Mouse (Mus musculus) C2C12 (cell line): Measurements from ENCODE around the gene Ldha. TPM values are rescaled to one million over a fixed set of nuclear protein-coding genes. Genes with fewer than 3 reads are reported as not detected.
"Not testable (repeated sequence)": the region's sequence is repeated elsewhere in the genome, so short reads cannot be mapped to it uniquely, and the experiment has no call there.

ENCODE experiments used
- H3K27me3 ChIP-seq: one replicate; pipeline ENCODE4 v1.6.1; 2011; ENCODE audit not compliant: control insufficient read depth, insufficient read depth, insufficient read length
- H3K36me3 ChIP-seq: one replicate; pipeline ENCODE4 v1.6.1; 2011; ENCODE audit not compliant: control insufficient read depth, insufficient read depth
- H3K4me3 ChIP-seq: one replicate; pipeline ENCODE4 v1.5.1; 2011; ENCODE audit warnings: mild to moderate bottlenecking, control low read depth; ENCODE audit not compliant: poor library complexity, insufficient read depth, severe bottlenecking
- H3K79me2 ChIP-seq: one replicate; pipeline ENCODE4 v1.6.1; 2011; ENCODE audit not compliant: control insufficient read depth, insufficient read depth
- H3K79me3 ChIP-seq: one replicate; pipeline ENCODE4 v1.6.1; 2011; ENCODE audit warnings: low read depth, control low read depth
- H3ac ChIP-seq: one replicate; pipeline ENCODE3; 2011; ENCODE audit warnings: low read depth; ENCODE audit not compliant: control insufficient read depth, insufficient read length
- CEBPB ChIP-seq: IDR thresholded peaks from one replicate; pipeline ENCODE4 v1.6.1; 2011; ENCODE audit warnings: low read depth, mild to moderate bottlenecking, control low read depth, moderate library complexity
- CTCF ChIP-seq: IDR thresholded peaks from one replicate; pipeline ENCODE4 v1.5.1; 2011; ENCODE audit not compliant: control insufficient read depth, insufficient read depth, insufficient read length
- FOSL1 ChIP-seq: IDR thresholded peaks from one replicate; pipeline ENCODE4 v1.8.0; 2011; ENCODE audit warnings: mild to moderate bottlenecking, low read length; ENCODE audit not compliant: poor library complexity, insufficient read depth, severe bottlenecking
- MAX ChIP-seq: IDR thresholded peaks from one replicate; pipeline ENCODE4 v1.6.1; 2011; ENCODE audit warnings: mild to moderate bottlenecking, control low read depth
- MYOD1 ChIP-seq: IDR thresholded peaks from one replicate; pipeline ENCODE4 v1.6.1; 2011; ENCODE audit warnings: low read depth; ENCODE audit not compliant: control insufficient read depth, insufficient read length
- MYOG ChIP-seq: IDR thresholded peaks from one replicate; pipeline ENCODE4 v1.6.1; 2011; ENCODE audit not compliant: control insufficient read depth, insufficient read length; ENCODE audit errors: extremely low read depth
- USF1 ChIP-seq: IDR thresholded peaks from one replicate; pipeline ENCODE4 v1.6.1; 2011; ENCODE audit warnings: low read depth, mild to moderate bottlenecking, control low read depth, moderate library complexity
- polyA plus RNA-seq: library from polyadenylated mRNA; unstranded; fragments of >200 nt; fragmentation: generic; extraction: Trizol; gene quantifications from one replicate; pipeline ENCODE4 v1.2.1, GENCODE M21; 2012; ENCODE audit warnings: missing spikeins

Ldha gene
- polyA plus RNA-seq, 1 experiment: 2,062 TPM

DNA sequence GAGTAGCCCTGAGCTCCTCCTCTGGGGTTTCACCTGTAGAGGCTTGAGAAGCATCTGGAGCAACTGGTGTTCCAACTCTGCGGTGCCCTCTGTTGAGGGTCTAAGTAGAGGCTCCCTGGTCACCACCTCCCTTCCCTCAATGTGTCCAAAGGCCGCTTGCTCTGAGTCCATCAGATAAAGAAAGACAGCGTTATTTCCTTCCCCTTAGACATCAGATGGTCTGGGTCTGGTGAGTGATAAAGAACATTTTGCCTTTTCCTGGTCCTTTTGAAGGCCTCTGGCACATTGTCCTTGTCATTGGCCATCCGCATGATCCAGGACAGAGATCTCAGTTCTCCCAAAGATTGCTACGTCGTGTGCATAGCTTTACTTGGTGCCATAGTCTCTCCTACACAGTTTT is 36.0 kb downstream of the Ldha start:
- no peaks in the 10 kb centered on the region for H3K27me3 ChIP-seq
- H3K79me2 ChIP-seq: no peaks in the 10 kb centered on the region
- H3K4me3 ChIP-seq: no peak overlapping the region
- no peak for TF ChIP-seq MYOG
- TF ChIP-seq CEBPB: no peak
- TF ChIP-seq FOSL1: no peak
- no peak for TF ChIP-seq USF1
- TF ChIP-seq CTCF: no peak
- no peak for TF ChIP-seq MAX
- TF ChIP-seq MYOD1: no peak
- H3K79me3 ChIP-seq: no peaks in the 10 kb centered on the region
- H3ac ChIP-seq: no peak overlapping the region
- no peaks in the 10 kb centered on the region for H3K36me3 ChIP-seq

- Histone ChIP-seq H3K36me3 (no peaks in the 10 kb centered on the region), H3K27me3 (no peaks in the 10 kb centered on the region), H3K79me3 (no peaks in the 10 kb centered on the region), H3ac (no peak overlapping the region), H3K4me3 (no peak overlapping the region), H3K79me2 (no peaks in the 10 kb centered on the region)
- TF ChIP-seq USF1 (no peak), CEBPB (no peak), FOSL1 (no peak), CTCF (no peak), MYOD1 (no peak), MAX (no peak)
Measured at GRCm38 (mm10) chr7:46879851-46880250, 38.6 kb downstream of the Ldha start.

- H3K4me3 ChIP-seq: no peak overlapping the region
- no peak overlapping the region for H3ac ChIP-seq
- H3K36me3 ChIP-seq: peaks cover 8% of the 10 kb centered on the region
- TF ChIP-seq MYOG (no peak), USF1 (no peak), CEBPB (no peak), MYOD1 (no peak), MAX (no peak), FOSL1 (no peak), CTCF (no peak)
- no peaks in the 10 kb centered on the region for H3K79me3 ChIP-seq
- H3K27me3 ChIP-seq: no peaks in the 10 kb centered on the region
- H3K79me2 ChIP-seq: no peaks in the 10 kb centered on the region
Measured at GRCm38 (mm10) chr7:46880992-46881391, 39.7 kb downstream of the Ldha start.

DNA sequence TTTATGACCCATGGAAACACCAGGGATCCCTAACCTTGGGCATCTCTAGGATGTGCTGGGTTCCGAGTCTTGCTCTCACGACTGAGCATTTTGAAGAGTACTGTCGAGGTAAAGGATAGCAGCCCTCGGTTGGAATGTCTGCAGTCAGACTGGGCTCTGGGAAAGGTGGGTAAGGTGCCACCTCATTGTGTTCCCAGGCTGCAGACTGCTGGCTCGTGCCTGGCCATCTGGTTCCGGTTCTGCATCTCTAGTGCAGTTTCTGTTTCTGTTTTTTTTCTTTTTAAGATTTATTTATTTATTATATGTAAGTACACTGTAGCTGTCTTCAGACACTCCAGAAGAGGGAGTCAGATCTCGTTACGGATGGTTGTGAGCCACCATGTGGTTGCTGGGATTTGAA is 40.7 kb downstream of the Ldha start:
- not testable (repeated sequence) for H3ac ChIP-seq, H3K4me3 ChIP-seq, H3K27me3 ChIP-seq, H3K79me3 ChIP-seq, H3K79me2 ChIP-seq
- peaks cover 17% of the 10 kb centered on the region for H3K36me3 ChIP-seq

DNA sequence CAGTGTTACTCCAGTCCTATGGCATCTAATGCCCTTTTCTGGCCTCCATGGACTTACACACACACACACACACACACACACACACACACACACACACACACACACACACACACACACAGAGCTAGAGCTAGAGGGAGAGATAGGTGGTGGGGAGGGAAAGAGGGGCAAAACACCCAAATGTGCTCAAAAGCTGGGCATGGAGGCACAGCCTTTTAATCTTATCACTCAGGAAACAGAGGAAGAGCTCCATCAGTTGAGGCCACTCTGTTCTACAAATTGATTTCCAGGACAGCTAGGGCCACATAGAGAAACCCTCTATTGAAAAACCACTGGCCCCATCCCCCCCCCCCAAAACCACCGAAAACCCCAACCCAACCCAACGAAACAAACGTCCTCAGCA is 42.0 kb downstream of the Ldha start:
- Histone ChIP-seq H3K79me3 (no peaks in the 10 kb centered on the region), H3K4me3 (no peak overlapping the region), H3ac (no peak overlapping the region), H3K36me3 (peaks cover 28% of the 10 kb centered on the region), H3K79me2 (no peaks in the 10 kb centered on the region), H3K27me3 (no peaks in the 10 kb centered on the region)
- TF ChIP-seq MYOG: no peak
- no peak for TF ChIP-seq MAX
- no peak for TF ChIP-seq FOSL1
- no peak for TF ChIP-seq USF1
- no peak for TF ChIP-seq CEBPB
- no peak for TF ChIP-seq MYOD1
- TF ChIP-seq CTCF: no peak

- no peak overlapping the region for H3K4me3 ChIP-seq
- TF ChIP-seq CEBPB (no peak), CTCF (no peak), FOSL1 (no peak), MYOG (no peak), MYOD1 (no peak), MAX (no peak), USF1 (no peak)
- H3K36me3 ChIP-seq: peaks cover 71% of the 10 kb centered on the region
- H3K27me3 ChIP-seq: no peaks in the 10 kb centered on the region
- no peak overlapping the region for H3ac ChIP-seq
- H3K79me3 ChIP-seq: peaks cover 1% of the 10 kb centered on the region
- H3K79me2 ChIP-seq: no peaks in the 10 kb centered on the region
Measured at GRCm38 (mm10) chr7:46895511-46895910, 54.2 kb downstream of the Ldha start.

DNA sequence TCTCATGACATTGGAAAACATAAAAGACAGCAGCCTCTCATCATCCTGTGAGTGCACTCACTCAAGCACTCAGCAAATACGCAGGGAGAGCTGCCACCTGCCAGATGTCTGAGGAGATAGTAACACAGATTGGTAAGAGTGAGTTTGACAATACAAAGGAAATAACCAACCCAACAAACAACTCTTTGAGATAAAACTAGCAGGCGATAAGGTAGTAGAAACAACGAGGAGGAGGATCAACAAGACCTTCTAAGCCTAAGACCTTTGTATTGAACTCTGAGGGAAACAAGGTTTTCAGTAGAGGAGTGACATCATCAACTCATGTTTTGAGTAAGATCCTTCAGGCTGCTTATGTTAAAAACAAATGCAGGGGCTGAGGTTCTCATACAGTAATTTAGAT is 58.1 kb downstream of the Ldha start:
- Histone ChIP-seq H3K27me3 (no peaks in the 10 kb centered on the region), H3ac (no peak overlapping the region), H3K36me3 (peaks cover 71% of the 10 kb centered on the region), H3K79me2 (no peaks in the 10 kb centered on the region), H3K79me3 (peaks cover 1% of the 10 kb centered on the region), H3K4me3 (no peak overlapping the region)
- TF ChIP-seq MYOD1 (no peak), USF1 (no peak), FOSL1 (no peak), MAX (no peak), CTCF (no peak), MYOG (no peak), CEBPB (no peak)

Other genes with a start within 250 kb of the Ldha start
- gene Sergef, start 201.7 kb upstream of the Ldha start, polyA plus RNA-seq: 8.6 TPM
- gene Tph1, start 168.9 kb upstream of the Ldha start, polyA plus RNA-seq: 0.18 TPM
- gene Saal1, start 130.8 kb upstream of the Ldha start, polyA plus RNA-seq: 17.7 TPM
- gene Saa3, start 125.8 kb upstream of the Ldha start, polyA plus RNA-seq: 0.34 TPM
- gene Saa4, start 108.9 kb upstream of the Ldha start, polyA plus RNA-seq: not detected
- gene Saa1, start 98.5 kb upstream of the Ldha start, polyA plus RNA-seq: not detected
- gene Saa2, start 89.7 kb upstream of the Ldha start, polyA plus RNA-seq: 0.04 TPM
- gene Hps5, start 45.4 kb upstream of the Ldha start, polyA plus RNA-seq: 8.3 TPM
- gene Gtf2h1, start 45.4 kb upstream of the Ldha start, polyA plus RNA-seq: 19.9 TPM
- not detected for gene Ldhc, start 19.7 kb downstream of the Ldha start, polyA plus RNA-seq
- gene Tsg101, start 78.5 kb downstream of the Ldha start, polyA plus RNA-seq: 70.8 TPM
- gene Uevld, start 117.1 kb downstream of the Ldha start, polyA plus RNA-seq: 5.0 TPM
- gene Gm9999, start 142.1 kb downstream of the Ldha start, polyA plus RNA-seq: not detected
- 5.3 TPM for gene Spty2d1, start 166.9 kb downstream of the Ldha start, polyA plus RNA-seq
- gene Tmem86a, start 209.1 kb downstream of the Ldha start, polyA plus RNA-seq: 6.8 TPM